Mouse (Mus musculus) mouse trophoblast stem cell (cell line): ENCODE measurements around the gene Nbl1.

Experiments
- in situ Hi-C, 2 experiments: fragments of 300-500 bp; cut with MseI, MboI; formaldehyde crosslinking; loops; 2 replicates in 1 of 2; 3 replicates in 1 of 2; pipeline ENCODE4 v1.15.1; 2025

The Nbl1 gene

GRCm38 (mm10) chr4:139064831-139065230 lies 28.0 kb downstream of the Nbl1 start:
- in situ Hi-C loops, result loop anchor here in 1 of 2 experiments (5.0 kb wide), 1 partner anchor 143 kb away; no protein-coding TSS in a partner anchor

GRCm38 (mm10) chr4:139059569-139059968 lies 33.2 kb downstream of the Nbl1 start:
- in situ Hi-C loops, result no loop called here

GRCm38 (mm10) chr4:139058029-139058428 lies 34.8 kb downstream of the Nbl1 start:
- in situ Hi-C loops, result no loop called here

- in situ Hi-C loops, result no loop called here
Observed at GRCm38 (mm10) chr4:139057291-139057690, 35.5 kb downstream of the Nbl1 start.

- in situ Hi-C loops, result no loop called here
Observed at GRCm38 (mm10) chr4:139055744-139056143, 37.0 kb downstream of the Nbl1 start.

- in situ Hi-C loops, result no loop called here
Observed at GRCm38 (mm10) chr4:139055336-139055735, 37.5 kb downstream of the Nbl1 start.

- in situ Hi-C loops, result no loop called here
Observed at GRCm38 (mm10) chr4:139054300-139054923, 38.4 kb downstream of the Nbl1 start.

GRCm38 (mm10) chr4:139053391-139053790 lies 39.4 kb downstream of the Nbl1 start:
- in situ Hi-C loops, result no loop called here

GRCm38 (mm10) chr4:139052796-139053195 lies 40.0 kb downstream of the Nbl1 start:
- in situ Hi-C loops, result no loop called here

GRCm38 (mm10) chr4:139048518-139048917 lies 44.3 kb downstream of the Nbl1 start:
- in situ Hi-C loops, result no loop called here

- in situ Hi-C loops, result no loop called here
Observed at GRCm38 (mm10) chr4:139046354-139046753, 46.4 kb downstream of the Nbl1 start.

GRCm38 (mm10) chr4:139044566-139044965 lies 48.2 kb downstream of the Nbl1 start:
- in situ Hi-C loops, result no loop called here

- in situ Hi-C loops, result no loop called here
Observed at GRCm38 (mm10) chr4:139043600-139043999, 49.2 kb downstream of the Nbl1 start.

- in situ Hi-C loops, result no loop called here
Observed at GRCm38 (mm10) chr4:139042611-139043010, 50.2 kb downstream of the Nbl1 start.

GRCm38 (mm10) chr4:139040084-139040839 lies 52.5 kb downstream of the Nbl1 start:
- in situ Hi-C loops, result no loop called here

- in situ Hi-C loops, result no loop called here
Observed at GRCm38 (mm10) chr4:139037795-139038607, 54.8 kb downstream of the Nbl1 start.

- in situ Hi-C loops, result no loop called here
Observed at GRCm38 (mm10) chr4:139035799-139036198, 57.0 kb downstream of the Nbl1 start.

GRCm38 (mm10) chr4:139034942-139035341 lies 57.9 kb downstream of the Nbl1 start:
- in situ Hi-C loops, result no loop called here

GRCm38 (mm10) chr4:139034540-139034939 lies 58.3 kb downstream of the Nbl1 start:
- in situ Hi-C loops, result no loop called here

GRCm38 (mm10) chr4:139034010-139034367 lies 58.8 kb downstream of the Nbl1 start:
- in situ Hi-C loops, result no loop called here

GRCm38 (mm10) chr4:139033263-139034009 lies 59.4 kb downstream of the Nbl1 start:
- in situ Hi-C loops, result no loop called here

GRCm38 (mm10) chr4:139032521-139032920 lies 60.3 kb downstream of the Nbl1 start:
- in situ Hi-C loops, result no loop called here
